Mouse (Mus musculus): Measurements from ENCODE around the gene BC055324.

DNA sequence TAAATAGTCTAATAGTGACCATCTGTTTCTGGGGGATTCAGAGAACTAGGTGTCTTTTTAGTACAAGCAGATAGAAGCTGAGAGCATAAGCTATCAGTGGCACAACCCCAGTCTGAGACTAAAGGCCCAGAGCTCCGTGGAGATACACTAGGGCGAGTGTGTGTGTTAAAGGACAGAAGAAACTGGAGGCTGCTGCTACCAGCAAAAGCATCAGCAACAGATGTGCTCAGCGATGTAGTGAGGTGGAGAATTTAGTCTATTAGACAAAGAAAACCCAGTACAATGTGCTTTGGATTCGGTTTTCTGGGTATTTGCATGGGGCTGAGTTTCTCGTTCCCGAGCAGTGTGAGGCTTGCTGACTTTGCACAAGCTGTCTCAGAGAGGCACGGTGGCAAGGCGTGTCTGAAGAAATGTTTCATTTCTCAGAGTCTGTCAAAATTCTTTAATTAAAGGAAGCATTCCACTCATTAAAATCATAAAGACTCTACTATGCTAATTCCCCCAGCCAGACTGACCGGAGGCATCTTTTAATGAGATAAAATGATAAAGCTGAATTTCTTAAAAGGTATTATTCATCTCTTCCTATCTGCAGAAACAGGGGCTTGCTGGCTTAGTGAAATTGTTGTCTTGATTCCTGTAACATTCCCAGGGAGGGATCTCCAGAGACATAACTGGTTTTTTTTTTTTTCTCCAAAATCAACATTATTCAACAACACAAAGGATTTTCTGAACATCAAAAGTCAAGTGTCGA, 46.0 kb upstream of the BC055324 start:
- TF ChIP-seq POLR2A (IDR thresholded peaks at IDR 0.05; ENCODE audit: insufficient read depth, low read depth, low read length), result no peak
- no peak for TF ChIP-seq CTCF (IDR thresholded peaks at IDR 0.05; ENCODE audit: insufficient read depth, low read depth, low read length)
